Mouse (Mus musculus) bone marrow macrophage, adult 2 months (primary cell): Measurements from ENCODE around the gene Slit1.

Experiments
- CTCF ChIP-seq: IDR thresholded peaks from 2 replicates; pipeline ENCODE4 v1.5.1; 2012; ENCODE audit warnings: low read depth, mild to moderate bottlenecking, low read length, moderate library complexity
- POLR2A ChIP-seq: IDR thresholded peaks from 2 replicates; pipeline ENCODE4 v1.6.1; 2012; ENCODE audit warnings: mild to moderate bottlenecking, low read depth, low read length, borderline replicate concordance

DNA sequence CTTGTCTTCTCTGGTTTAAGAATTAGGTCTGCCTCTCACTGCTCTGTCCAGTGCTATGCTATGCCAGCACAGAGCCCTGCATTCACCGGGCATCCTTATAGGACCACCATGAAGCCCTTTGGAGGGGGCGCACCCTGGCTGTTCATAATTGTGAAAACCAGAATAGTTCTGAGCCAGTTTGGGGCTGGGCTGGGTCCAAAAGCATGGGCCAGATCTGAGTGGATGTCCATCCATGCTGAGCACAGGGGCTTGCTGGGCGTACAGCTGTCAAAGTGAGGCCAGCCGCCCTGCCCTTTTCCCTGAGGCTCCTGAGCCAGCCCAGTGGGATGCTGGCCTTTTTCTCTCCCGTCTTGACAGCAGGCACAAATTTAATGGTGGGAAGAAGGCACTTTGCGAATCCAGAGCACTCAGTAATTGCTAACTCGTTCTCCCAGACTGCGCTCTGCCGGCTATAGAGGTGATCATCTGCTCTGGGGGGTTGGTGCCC lies 29.0 kb downstream of the Slit1 start:
- TF ChIP-seq CTCF (no peak), POLR2A (no peak)
